Mouse (Mus musculus) spleen, adult 2 months (tissue): ENCODE results near the gene Slc16a10.

Experiments used
- CTCF ChIP-seq: fragments of 200-500 bp; IDR thresholded peaks from 2 replicates; pipeline ENCODE4 v1.5.1; 2011; ENCODE audit warnings: mild to moderate bottlenecking, inconsistent platforms; ENCODE audit not compliant: insufficient read depth, insufficient read length, insufficient replicate concordance; ENCODE audit errors: extremely low read depth
- POLR2A ChIP-seq: fragments of 200-500 bp; IDR thresholded peaks from 2 replicates; pipeline ENCODE4 v1.6.1; 2011; ENCODE audit warnings: low read depth, low read length, inconsistent platforms

DNA sequence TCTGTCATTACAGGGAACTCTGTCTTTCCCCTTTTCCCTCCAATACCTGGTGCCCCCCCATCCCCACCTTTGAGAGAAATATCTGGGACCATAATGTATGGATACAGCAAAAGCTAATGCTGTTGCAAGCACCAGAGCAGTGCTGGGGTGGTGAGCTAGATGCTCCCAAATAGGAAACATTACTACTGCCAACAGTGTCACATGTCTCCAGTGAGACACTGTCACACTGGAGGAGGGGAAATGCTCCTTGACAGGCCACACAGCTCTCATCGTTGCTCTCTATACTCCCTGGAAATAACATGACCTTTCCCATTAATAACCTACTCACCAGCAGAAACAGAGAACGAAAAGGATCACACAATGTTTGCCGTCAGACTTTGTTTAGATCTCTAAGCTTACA lies 122.6 kb downstream of the Slc16a10 start:
- TF ChIP-seq POLR2A (no peak), CTCF (no peak)
